Mouse (Mus musculus) bone marrow macrophage, adult 2 months (primary cell): Measurements from ENCODE around the gene Tspan7.

Experiments used
- CTCF ChIP-seq: IDR thresholded peaks from 2 replicates; pipeline ENCODE4 v1.5.1; 2012; ENCODE audit warnings: low read depth, mild to moderate bottlenecking, low read length, moderate library complexity
- POLR2A ChIP-seq: IDR thresholded peaks from 2 replicates; pipeline ENCODE4 v1.6.1; 2012; ENCODE audit warnings: mild to moderate bottlenecking, low read depth, low read length, borderline replicate concordance

GRCm38 (mm10) chrX:10479943-10480342, 5.0 kb upstream of the Tspan7 start:
- TF ChIP-seq CTCF (no peak), POLR2A (no peak)
